Mouse (Mus musculus): Measurements from ENCODE around the gene Gm6502. TPM values are rescaled to one million over a fixed set of nuclear protein-coding genes. Genes with fewer than 3 reads are reported as not detected.
"Not testable (repeated sequence)": the region's sequence is repeated elsewhere in the genome, so short reads cannot be mapped to it uniquely, and the experiment has no call there.

Gm6502 gene
- not detected for total RNA-seq (2021)
- long read RNA-seq, experiment 1 = 0 reads
- long read RNA-seq, experiment 2 = 0 reads

DNA sequence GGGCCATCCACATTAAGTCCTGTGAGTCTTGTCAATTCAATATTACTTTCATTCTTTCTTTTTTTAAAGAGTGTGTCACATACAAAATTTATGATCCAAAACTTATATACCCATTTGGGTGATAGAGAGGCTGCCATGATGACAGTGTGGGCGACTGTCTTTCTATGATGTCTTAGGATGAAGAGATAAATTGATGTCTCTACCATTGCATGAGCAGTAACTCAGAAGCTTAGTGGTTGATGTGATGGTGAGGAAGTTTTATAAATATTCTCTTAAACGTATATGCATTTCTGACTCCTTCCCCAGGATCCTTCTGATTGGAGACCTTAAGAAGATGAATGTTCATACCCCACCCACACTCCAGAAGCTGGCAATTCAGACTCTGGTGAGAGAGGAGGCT lies at the start of gene Gm6502:
TSS of gene Gm6502 (plus strand) at position 301 of the 400 bp plus-strand sequence.
- DNase-seq (ENCODE audit: low spot score in 2 of 2) = not testable (repeated sequence)

DNA sequence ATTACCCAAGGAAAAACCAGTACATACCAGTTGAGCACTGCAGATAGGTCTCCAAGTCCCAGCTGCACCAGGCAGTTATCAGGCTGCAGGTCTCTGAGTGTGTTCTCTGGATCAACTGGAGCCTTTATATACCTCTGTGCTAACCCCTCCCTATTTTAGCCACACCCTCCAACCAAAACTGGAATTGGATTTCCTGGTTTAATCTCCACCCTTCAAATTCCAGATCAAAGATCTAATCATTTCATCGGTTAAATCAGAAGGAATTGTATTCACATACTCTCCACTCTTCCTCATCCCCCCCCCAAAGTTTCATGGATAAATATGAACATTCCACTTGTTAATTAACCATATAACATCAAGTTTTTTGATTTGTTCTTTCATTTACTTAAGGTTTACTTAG lies 7.5 kb upstream of the Gm6502 start, which contains the start of gene A430089I19Rik:
TSS of gene A430089I19Rik (minus strand) at position 101 of the 400 bp plus-strand sequence.
- DNase-seq (ENCODE audit: low spot score in 2 of 2) = not testable (repeated sequence)

DNA sequence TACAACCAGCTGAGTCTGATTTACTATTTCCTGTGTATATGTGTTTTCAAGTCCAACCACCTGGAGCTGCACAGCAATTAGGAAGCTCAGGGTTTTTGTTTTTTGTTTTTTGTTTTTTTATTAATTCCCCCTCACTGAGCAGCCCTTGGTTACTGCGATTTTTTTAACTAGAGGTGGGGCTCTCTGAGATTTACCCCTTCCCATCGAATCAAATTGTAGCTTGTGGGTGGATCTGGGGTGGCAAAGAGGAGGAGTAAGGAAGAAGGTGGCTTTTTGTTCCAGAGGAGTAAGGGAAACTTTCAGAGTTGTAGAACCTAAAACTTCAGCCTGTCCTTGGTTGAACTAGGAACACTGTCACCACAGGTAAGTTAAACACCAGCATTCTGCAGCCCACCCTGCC lies 25.2 kb downstream of the Gm6502 start, which contains the start of gene AA792892:
TSS of gene AA792892 (plus strand) at position 301 of the 400 bp plus-strand sequence.
- DNase-seq (ENCODE audit: low spot score in 2 of 2) = not testable (repeated sequence)

Other genes starting within 250 kb of the Gm6502 start
- gene BC061212, start 243.9 kb upstream of the Gm6502 start, total RNA-seq (2021) = not detected
- gene Gm6351, start 238.1 kb upstream of the Gm6502 start, total RNA-seq (2021) = not detected
- gene Gm3106, start 96.4 kb upstream of the Gm6502 start, total RNA-seq (2021) = not detected
- not detected for gene A430089I19Rik, start 7.6 kb upstream of the Gm6502 start, total RNA-seq (2021)
- gene AA792892, start 25.3 kb downstream of the Gm6502 start, total RNA-seq (2021) = not detected
- not detected for gene Gm7682, start 131.3 kb downstream of the Gm6502 start, total RNA-seq (2021)
- gene Gm3139, start 211.9 kb downstream of the Gm6502 start, total RNA-seq (2021) = not detected